13 mouse cellular contexts compared by ENCODE assay signal in the genomic region with DNA sequence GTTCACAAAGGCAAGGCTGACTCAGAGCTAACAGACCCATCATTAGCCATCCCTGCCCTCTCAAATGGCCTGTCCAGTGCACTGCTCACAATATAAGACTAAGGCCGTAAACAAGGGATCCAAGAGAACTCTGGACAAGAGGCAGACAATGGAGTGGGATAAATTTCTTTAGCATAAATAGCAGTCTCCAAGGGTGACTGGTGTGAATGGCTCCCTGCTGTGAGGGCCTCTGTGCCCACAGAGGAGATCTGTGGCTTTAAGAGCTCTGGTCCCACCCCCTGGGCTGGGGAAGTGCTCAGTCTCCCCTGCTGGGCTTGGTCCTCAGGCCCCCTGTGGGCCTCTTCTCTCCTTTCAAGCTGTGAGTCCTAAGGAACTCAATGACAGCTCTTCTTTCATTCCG.
A peak's percentile ranks its signal among the peaks of the same experiment; 100 is the strongest.
DNase-seq lines count a peak whose midpoint lies in the region; ATAC-seq and TF ChIP-seq lines count a peak whose summit lies in the region.
"Had no signal": no experiment of that assay in that cellular context is flagged by ENCODE, and none has a peak within 500 bp of the region (broad histone marks: within the 10 kb centered on the region; RNA-seq: fewer than 3 reads in every experiment).

No protein-coding gene starts in this region.

- no peak overlapping the region for H3K4me3 ChIP-seq in forebrain, embryonic 16.5 days (replicated peaks; ENCODE audit: low read length)
- H3K4me3 ChIP-seq in midbrain, embryonic 13.5 days (replicated peaks), result no peak overlapping the region
- no peak overlapping the region for H3K4me3 ChIP-seq in left cerebral cortex, adult 2 months
- H3K4me3 ChIP-seq: heart, embryonic 10.5 days had no signal

- no peak for TF ChIP-seq CTCF in left cerebral cortex, adult 2 months (IDR thresholded peaks at IDR 0.05)

- 10% methylated on average over 2 of the region's 2 CpGs for WGBS in forebrain, embryonic 16.5 days
- 12% methylated on average over 2 of the region's 2 CpGs for WGBS in midbrain, embryonic 13.5 days

- H3K4me2 ChIP-seq in forebrain, embryonic 16.5 days (ENCODE audit: low read length), result no peak overlapping the region
- peak overlapping the region; percentile 1; the same call in 1 of the 2 replicates for H3K4me2 ChIP-seq in midbrain, embryonic 13.5 days (replicated peaks)

- peaks cover 18% of the 10 kb centered on the region for H3K4me1 ChIP-seq in forebrain, embryonic 16.5 days (replicated peaks; ENCODE audit: control insufficient read depth, insufficient read depth, low read length)
- peaks cover 47% of the 10 kb centered on the region for H3K4me1 ChIP-seq in midbrain, embryonic 13.5 days (replicated peaks)

- peaks cover 9% of the 10 kb centered on the region; the same call in 1 of the 2 replicates for H3K27me3 ChIP-seq in forebrain, embryonic 16.5 days (replicated peaks; ENCODE audit: control insufficient read depth, insufficient read depth, low read length)
- H3K27me3 ChIP-seq in midbrain, embryonic 13.5 days, result peaks cover 28% of the 10 kb centered on the region

- no peaks in the 10 kb centered on the region for H3K9me3 ChIP-seq in forebrain, embryonic 16.5 days (ENCODE audit: control insufficient read depth, low read length)
- H3K9me3 ChIP-seq in midbrain, embryonic 13.5 days, result no peaks in the 10 kb centered on the region
- H3K9me3 ChIP-seq: heart, embryonic 10.5 days had no signal

- H3K27ac ChIP-seq in forebrain, embryonic 16.5 days (ENCODE audit: low read length), result no peak overlapping the region
- peak overlapping the region; percentile 44 for H3K27ac ChIP-seq in midbrain, embryonic 13.5 days
- no peak overlapping the region for H3K27ac ChIP-seq in left cerebral cortex, adult 2 months
- H3K27ac ChIP-seq: heart, embryonic 10.5 days had no signal

- intact Hi-C loops in left cerebral cortex, adult 2 months (cut with DNase I), result no loop called here

- DNase-seq in right cerebral cortex, postnatal 4 days, result peak; percentile 15
- no peak for DNase-seq in right cerebral cortex, postnatal 10 days (ENCODE audit: low spot score in 2 of 2)
- DNase-seq in gastrocnemius, postnatal 10 days, result no peak
- no peak for DNase-seq in left cerebral cortex, adult 2 months (ENCODE audit: extremely low spot score in 1 of 2, low spot score in 2 of 2)
- no peak for DNase-seq in thymus, postnatal 0 days (ENCODE audit: low spot score)
- DNase-seq: left cerebral cortex, postnatal 4 days had no signal

- ATAC-seq in forebrain, embryonic 16.5 days, result peak; percentile 57; the same call in 1 of the 2 replicates
- peak; percentile 69 for ATAC-seq in midbrain, embryonic 13.5 days
- ATAC-seq in erythroblast, adult 5-6 weeks (replicated peaks; ENCODE audit: low FRiP score, poor library complexity, severe bottlenecking), result no peak
- ATAC-seq: activated CD4-positive, CD25-positive, alpha-beta regulatory T cell, adult 4 months; CD4-positive, CD25-positive, alpha-beta regulatory T cell, adult 4 months; lung, postnatal 0 days had no signal

- no peaks in the 10 kb centered on the region for H3K36me3 ChIP-seq in forebrain, embryonic 16.5 days (ENCODE audit: control insufficient read depth, insufficient read depth)
- H3K36me3 ChIP-seq in midbrain, embryonic 13.5 days, result no peaks in the 10 kb centered on the region
- H3K36me3 ChIP-seq: heart, embryonic 10.5 days had no signal

- H3K9ac ChIP-seq in forebrain, embryonic 16.5 days (replicated peaks; ENCODE audit: low read depth, low read length), result no peak overlapping the region
- no peak overlapping the region for H3K9ac ChIP-seq in midbrain, embryonic 13.5 days (replicated peaks)
